Mouse (Mus musculus) megakaryocyte progenitor cell, adult 5-6 weeks (primary cell): ENCODE data around the gene Diaph3. TPM values are rescaled to one million over a fixed set of nuclear protein-coding genes. Genes with fewer than 3 reads are reported as not detected.
A peak's percentile ranks its signal among the peaks of the same experiment; 100 is the strongest.

Experiments
- ATAC-seq: replicated peaks from 2 replicates; pipeline ENCODE4 v1.8.0; 2016; ENCODE audit warnings: mild to moderate bottlenecking, moderate TSS enrichment, inconsistent platforms; ENCODE audit not compliant: poor library complexity
- total RNA-seq, 2 experiments: library from RNA; stranded (forward) in 1 of 2; stranded (reverse) in 1 of 2; fragments of 157-497, 149-512 nt in 1 of 2; fragments of 200-1000 nt in 1 of 2; gene quantifications; 2 replicates each; pipeline versions ENCODE4 v1.2.3 to v1.2.4; 2015 to 2017

The Diaph3 gene
- total RNA-seq (2015): 46.1 and 48.2 TPM in 2 replicates
- 60.1 and 106 TPM in 2 replicates for total RNA-seq (2017)

- peak; percentile 97 for ATAC-seq
These were observed at the start of gene Diaph3 for GRCm38 (mm10) chr14:87140963-87141486. Gene Diaph3, minus strand, starts transcription at chr14:87141235.

- peak; percentile 100 for ATAC-seq
These were observed 49.6 kb upstream of the Diaph3 start for GRCm38 (mm10) chr14:87190685-87191084.

GRCm38 (mm10) chr14:87171577-87171976 is 30.5 kb upstream of the Diaph3 start:
- ATAC-seq: no peak

GRCm38 (mm10) chr14:87169151-87169550 is 28.1 kb upstream of the Diaph3 start:
- ATAC-seq: no peak

GRCm38 (mm10) chr14:87155621-87156238 is 14.7 kb upstream of the Diaph3 start:
- no peak for ATAC-seq

- 0 out of 2 replicates have a peak, but pooled peaks have one; percentile 17 for ATAC-seq
These were observed 8.6 kb upstream of the Diaph3 start for GRCm38 (mm10) chr14:87149684-87150083.

GRCm38 (mm10) chr14:87146704-87147103 is 5.7 kb upstream of the Diaph3 start:
- ATAC-seq: no peak

- ATAC-seq: no peak
These were observed 4.3 kb upstream of the Diaph3 start for GRCm38 (mm10) chr14:87145351-87145750.

GRCm38 (mm10) chr14:87141777-87142176 is 742 bp upstream of the Diaph3 start:
- no peak for ATAC-seq

- peak; percentile 27 for ATAC-seq
These were observed 590 bp downstream of the Diaph3 start for GRCm38 (mm10) chr14:87140327-87140962.

- no peak for ATAC-seq
These were observed 14.9 kb downstream of the Diaph3 start for GRCm38 (mm10) chr14:87126076-87126639.

GRCm38 (mm10) chr14:87125492-87125891 is 15.5 kb downstream of the Diaph3 start:
- peak; percentile 62 for ATAC-seq

GRCm38 (mm10) chr14:87123091-87123490 is 17.9 kb downstream of the Diaph3 start:
- no peak for ATAC-seq

GRCm38 (mm10) chr14:87121868-87122267 is 19.2 kb downstream of the Diaph3 start:
- no peak for ATAC-seq

GRCm38 (mm10) chr14:87110634-87111033 is 30.4 kb downstream of the Diaph3 start:
- ATAC-seq: peak; percentile 19; the same call in 1 of the 2 replicates

GRCm38 (mm10) chr14:87099380-87100088 is 41.5 kb downstream of the Diaph3 start:
- no peak for ATAC-seq

GRCm38 (mm10) chr14:87098093-87098492 is 42.9 kb downstream of the Diaph3 start:
- no peak for ATAC-seq

GRCm38 (mm10) chr14:87091522-87091921 is 49.5 kb downstream of the Diaph3 start:
- peak; percentile 57 for ATAC-seq

- ATAC-seq: peak; percentile 80
These were observed 49.9 kb downstream of the Diaph3 start for GRCm38 (mm10) chr14:87091108-87091507.

- no peak for ATAC-seq
These were observed 52.1 kb downstream of the Diaph3 start for GRCm38 (mm10) chr14:87088928-87089327.

- no peak for ATAC-seq
These were observed 52.6 kb downstream of the Diaph3 start for GRCm38 (mm10) chr14:87088456-87088855.
